Mouse (Mus musculus) myocyte (in vitro differentiated cells): Measurements from ENCODE around the gene Gm49394.

Experiments
- CEBPB ChIP-seq: IDR thresholded peaks from 2 replicates; pipeline ENCODE4 v1.6.1; 2011; ENCODE audit warnings: mild to moderate bottlenecking, moderate library complexity; ENCODE audit not compliant: poor library complexity, insufficient read depth, severe bottlenecking
- E2F4 ChIP-seq: IDR thresholded peaks from one replicate; pipeline ENCODE4 v1.6.1; 2011; ENCODE audit warnings: mild to moderate bottlenecking, control low read depth, moderate library complexity; ENCODE audit not compliant: insufficient read depth
- MAX ChIP-seq: IDR thresholded peaks from one replicate; pipeline ENCODE4 v1.6.1; 2011; ENCODE audit warnings: low read depth, mild to moderate bottlenecking, control low read depth
- MYOD1 ChIP-seq, 3 experiments: IDR thresholded peaks; one replicate each; pipeline ENCODE4 v1.6.1; 2011; ENCODE audit warnings: control low read depth in 2 of 3, low read depth in 2 of 3, mild to moderate bottlenecking in 2 of 3, moderate library complexity in 1 of 3; ENCODE audit not compliant: insufficient read length in 2 of 3, control insufficient read depth in 1 of 3
- MYOG ChIP-seq, 3 experiments: IDR thresholded peaks; one replicate each; pipeline ENCODE4 v1.6.1; 2011; ENCODE audit warnings: control low read depth in 2 of 3, low read depth in 2 of 3, mild to moderate bottlenecking in 2 of 3; ENCODE audit not compliant: insufficient read length in 2 of 3, control insufficient read depth in 1 of 3, insufficient read depth in 1 of 3
- POLR2A ChIP-seq: IDR thresholded peaks from one replicate; pipeline ENCODE4 v1.6.1; 2011; ENCODE audit warnings: low read depth, mild to moderate bottlenecking, control low read depth, moderate library complexity; ENCODE audit not compliant: insufficient read length
- POLR2AphosphoS2 ChIP-seq: IDR thresholded peaks from one replicate; pipeline ENCODE4 v1.6.1; 2011; ENCODE audit warnings: low read depth, control low read depth; ENCODE audit not compliant: insufficient read length
- REST ChIP-seq: IDR thresholded peaks from one replicate; pipeline ENCODE4 v1.6.1; 2011; ENCODE audit warnings: mild to moderate bottlenecking, control low read depth, moderate library complexity; ENCODE audit not compliant: insufficient read depth, insufficient read length
- SRF ChIP-seq: IDR thresholded peaks from one replicate; pipeline ENCODE4 v1.6.1; 2011; ENCODE audit warnings: low read depth; ENCODE audit not compliant: control insufficient read depth, insufficient read length
- TCF12 ChIP-seq: IDR thresholded peaks from one replicate; pipeline ENCODE4 v1.6.1; 2011; ENCODE audit warnings: mild to moderate bottlenecking, control low read depth; ENCODE audit not compliant: poor library complexity, insufficient read depth, severe bottlenecking
- TCF3 ChIP-seq: IDR thresholded peaks from one replicate; pipeline ENCODE4 v1.6.1; 2011; ENCODE audit warnings: low read depth, control low read depth; ENCODE audit not compliant: insufficient read length
- USF1 ChIP-seq: IDR thresholded peaks from one replicate; pipeline ENCODE4 v1.6.1; 2011; ENCODE audit warnings: low read depth, mild to moderate bottlenecking, control low read depth, moderate library complexity

DNA sequence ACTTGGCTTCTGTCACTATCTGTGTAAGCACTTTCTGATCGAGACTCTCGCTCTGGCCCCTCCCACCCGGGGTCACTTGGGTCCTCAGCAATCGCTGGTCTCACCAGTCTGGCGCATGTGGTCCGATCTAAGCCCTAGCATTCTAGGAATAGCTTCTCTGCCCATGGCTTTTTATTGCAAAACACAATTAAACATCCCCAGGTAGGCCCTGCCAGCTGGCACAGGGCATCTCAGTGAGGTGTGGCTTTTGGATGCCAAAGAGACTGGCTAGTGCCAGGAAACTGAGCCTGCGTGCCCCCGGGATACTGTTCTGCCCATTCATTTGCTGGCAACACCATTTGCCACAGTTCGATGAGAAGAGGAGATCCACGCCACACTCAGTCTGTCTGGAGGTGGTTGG, 39.1 kb downstream of the Gm49394 start:
- TF ChIP-seq POLR2A (no peak), USF1 (no peak), MYOG (IDR thresholded peaks at IDR 0.05; ENCODE audit: control insufficient read depth in 1 of 3, insufficient read depth in 1 of 3, insufficient read length in 2 of 3, low read depth in 2 of 3) (no peak), TCF3 (no peak), POLR2AphosphoS2 (no peak), CEBPB (no peak), SRF (no peak), MAX (no peak), E2F4 (no peak), REST (no peak), MYOD1 (IDR thresholded peaks at IDR 0.05; ENCODE audit: control insufficient read depth in 1 of 3, insufficient read length in 2 of 3, low read depth in 2 of 3) (no peak), TCF12 (no peak)
